Mouse (Mus musculus): Measurements from ENCODE around the gene Ppt2.

Gene Ppt2

DNA sequence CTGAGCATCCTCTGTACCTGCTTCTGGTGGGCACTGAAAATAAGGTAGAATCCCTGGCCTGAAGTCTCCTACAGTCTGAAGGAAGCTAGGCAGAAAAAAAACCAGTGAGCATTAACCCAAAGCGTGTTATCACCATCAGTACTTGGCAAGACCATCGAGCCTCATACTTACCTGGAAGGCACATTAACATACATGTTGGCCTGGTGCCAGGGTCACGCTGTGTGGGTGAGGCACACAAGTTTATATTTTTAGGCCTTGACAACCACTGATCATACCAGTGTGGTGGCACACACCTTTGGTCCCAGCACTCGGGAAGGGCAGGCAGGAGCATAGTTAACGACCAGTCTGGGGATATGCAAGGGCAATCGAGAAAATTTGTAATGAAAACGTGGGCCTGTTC lies 20.3 kb downstream of the Ppt2 start:
- DNase-seq (ENCODE audit: low spot score in 2 of 2) = no peak

DNA sequence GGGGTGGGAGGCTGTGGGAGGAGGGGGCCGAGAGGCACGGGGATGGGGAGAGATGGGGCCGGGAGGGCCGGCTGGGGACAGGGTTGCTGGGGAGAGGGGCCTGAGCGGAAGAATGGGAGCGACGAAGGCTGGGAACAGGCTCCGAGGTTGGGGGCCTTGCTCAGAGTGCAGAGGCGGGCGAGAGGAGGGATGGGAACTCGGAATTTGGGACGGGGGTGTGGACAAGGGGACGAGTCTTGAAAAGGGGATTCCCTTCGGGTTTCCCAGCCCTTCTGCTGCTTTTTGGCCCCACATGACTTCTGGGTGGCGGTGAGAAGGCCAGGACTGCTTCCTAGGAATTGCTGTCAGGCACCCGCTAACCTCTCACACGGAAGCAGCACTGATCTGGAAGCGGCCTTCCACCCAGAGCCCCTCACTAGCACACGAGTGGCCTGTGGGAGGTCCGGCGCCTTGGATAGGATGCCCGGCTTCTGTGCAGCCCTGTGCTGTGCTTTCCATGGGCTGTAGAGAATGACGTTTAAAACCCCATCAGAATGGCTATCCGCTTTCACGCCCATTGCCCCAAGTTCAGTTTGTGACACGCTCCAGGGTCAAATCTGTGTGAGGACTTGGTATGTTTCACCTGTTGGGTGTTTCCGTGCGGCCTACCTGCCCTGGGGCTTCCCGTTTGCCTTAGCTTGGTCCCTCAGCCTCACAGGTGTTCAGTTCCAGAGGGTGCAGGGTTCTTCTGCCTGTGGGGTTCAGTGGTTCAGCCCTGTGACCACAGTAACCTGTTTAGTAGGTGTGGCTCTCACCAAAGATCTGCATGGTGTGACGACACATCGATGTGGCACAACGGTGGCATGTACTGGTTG lies 21.9 kb downstream of the Ppt2 start:
- no peak for DNase-seq (ENCODE audit: low spot score in 2 of 2)

DNA sequence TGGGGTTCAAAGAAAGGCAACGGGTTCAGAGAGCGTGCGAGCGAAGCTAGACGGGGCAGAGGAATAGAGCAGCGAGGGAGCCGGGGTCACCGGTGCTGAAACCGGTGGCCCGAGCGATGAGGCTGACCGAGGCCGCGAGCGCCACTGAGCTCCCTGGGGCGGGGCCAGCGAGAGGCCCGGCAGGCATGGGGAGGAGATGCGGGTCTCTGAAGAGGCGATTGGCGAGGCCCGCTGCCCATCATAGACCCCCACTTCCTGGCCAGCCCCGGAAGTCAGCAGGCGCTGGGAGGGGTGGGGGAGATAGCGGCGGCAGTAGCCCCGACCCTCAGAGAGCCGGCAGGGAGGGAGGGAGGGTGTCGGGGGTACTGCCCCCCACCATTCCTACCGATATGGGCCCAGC lies 22.7 kb downstream of the Ppt2 start:
- DNase-seq (ENCODE audit: low spot score in 2 of 2) = peak; percentile 96 to 98

DNA sequence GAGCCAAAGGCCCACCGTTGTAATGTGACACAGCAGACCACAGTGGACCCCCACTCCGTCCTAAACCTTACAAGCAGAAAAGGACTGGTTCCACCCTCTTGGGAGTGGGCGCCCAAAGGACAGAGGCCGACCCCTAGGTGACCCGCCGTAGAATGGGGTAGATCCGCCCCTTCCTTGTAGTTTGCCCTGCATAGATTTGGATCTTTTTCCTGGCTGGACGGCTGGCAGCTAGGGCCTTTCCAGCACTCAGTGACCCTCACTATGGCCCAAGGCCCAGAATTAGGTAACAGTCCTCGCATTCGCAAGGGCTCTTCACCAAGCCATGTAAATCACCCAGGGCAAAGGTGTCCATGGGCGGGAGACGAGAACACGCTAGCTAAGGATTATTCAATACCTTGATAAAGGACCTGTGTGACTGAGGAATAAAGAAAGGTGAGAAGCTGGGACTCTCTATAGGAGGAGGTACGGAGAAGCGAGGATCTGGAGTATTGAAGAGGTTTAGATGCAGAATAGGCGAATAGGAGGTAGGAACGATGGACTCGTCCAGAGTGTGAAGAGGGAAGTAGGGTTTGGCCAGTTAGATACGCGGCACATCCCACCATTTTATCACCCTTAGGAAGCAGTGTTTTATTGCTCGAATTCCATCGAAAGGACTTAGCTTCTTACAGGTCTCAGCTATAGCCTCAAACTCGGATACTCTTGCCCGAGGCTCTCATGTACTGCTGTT lies 23.6 kb downstream of the Ppt2 start:
- DNase-seq (ENCODE audit: low spot score in 2 of 2) = no peak

DNA sequence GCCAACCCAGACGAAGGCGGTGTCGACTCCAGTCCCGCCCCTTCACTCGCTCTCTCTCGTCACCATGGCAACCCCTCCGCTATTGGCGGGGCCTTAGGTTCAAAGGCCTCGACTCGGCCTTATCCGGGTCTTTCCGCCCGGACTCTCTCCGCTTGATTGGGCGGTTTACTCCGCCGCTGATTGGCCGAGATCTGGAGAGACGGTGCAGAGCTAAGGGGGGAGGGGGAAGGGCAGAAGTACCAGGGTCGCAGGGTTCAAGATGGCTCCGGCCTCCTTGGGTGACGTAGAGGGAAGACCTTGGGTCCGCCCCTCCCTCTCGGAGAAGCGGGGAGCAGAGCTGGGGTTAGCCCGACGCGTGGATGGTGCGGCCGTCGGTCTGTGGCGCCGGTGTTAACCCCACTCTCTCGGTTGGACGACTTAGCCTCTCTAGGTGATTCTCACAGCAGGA lies 24.2 kb downstream of the Ppt2 start, which contains the start of gene Agpat1:
Gene Agpat1 (plus strand): TSS at position 202 of the 448 bp plus-strand sequence.
- peak; percentile 98 for DNase-seq (ENCODE audit: low spot score in 2 of 2)

DNA sequence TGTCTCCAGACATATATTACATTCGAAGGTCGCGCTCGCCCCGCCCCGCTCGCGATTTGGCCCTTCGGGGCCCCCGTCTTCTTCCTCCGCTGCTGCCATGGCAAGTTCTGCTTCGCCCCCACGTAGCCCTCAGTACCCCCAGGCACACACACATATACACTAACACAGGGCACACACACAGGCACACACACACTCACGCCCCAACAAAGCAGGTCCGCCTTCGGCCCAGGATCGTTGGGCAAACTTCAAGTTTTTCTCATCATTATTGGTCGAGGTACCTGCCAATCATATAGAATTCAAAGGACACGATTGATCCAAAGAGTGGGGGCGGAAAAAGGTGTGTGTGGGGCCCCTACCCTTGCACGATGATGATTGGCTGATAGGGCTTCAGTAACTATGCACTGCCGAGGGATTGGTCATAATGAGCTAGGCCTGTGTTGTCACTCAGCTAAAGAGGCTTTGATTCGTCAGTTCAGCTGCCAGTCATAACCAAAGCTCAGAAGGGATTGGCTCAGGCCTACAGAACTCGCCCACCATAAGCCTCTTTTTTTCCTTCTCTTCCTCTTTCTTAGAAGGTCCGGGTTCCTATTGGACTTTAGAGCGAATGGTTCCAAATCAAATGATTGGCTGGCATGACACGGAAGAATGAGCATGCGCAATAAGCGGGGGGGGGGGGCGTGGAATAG lies 24.8 kb downstream of the Ppt2 start, which contains the start of gene Rnf5:
Gene Rnf5 (minus strand): TSS at position 316 of the 686 bp plus-strand sequence.
- peak; percentile 99 to 100 for DNase-seq (ENCODE audit: low spot score in 2 of 2)

DNA sequence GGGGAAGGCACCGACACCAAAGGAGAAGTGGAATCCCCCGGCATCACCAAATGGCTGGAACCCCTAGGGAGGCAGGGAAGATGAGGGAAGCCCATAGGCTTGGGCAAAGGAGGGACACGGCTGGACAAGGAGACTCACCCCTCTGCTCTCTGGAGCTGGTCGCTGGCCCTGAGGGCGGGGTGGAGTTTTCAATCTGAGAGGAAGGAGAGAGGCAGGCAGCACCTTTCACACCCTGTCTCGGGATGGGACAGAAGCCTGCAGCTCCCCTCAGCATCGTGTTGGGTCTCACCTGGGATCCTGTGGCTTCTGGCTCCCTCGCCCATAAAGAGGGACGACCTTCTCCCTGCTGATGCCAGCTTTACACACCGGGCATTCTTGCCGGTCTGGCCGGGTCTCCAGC lies 26.5 kb downstream of the Ppt2 start:
- no peak for DNase-seq (ENCODE audit: low spot score in 2 of 2)

DNA sequence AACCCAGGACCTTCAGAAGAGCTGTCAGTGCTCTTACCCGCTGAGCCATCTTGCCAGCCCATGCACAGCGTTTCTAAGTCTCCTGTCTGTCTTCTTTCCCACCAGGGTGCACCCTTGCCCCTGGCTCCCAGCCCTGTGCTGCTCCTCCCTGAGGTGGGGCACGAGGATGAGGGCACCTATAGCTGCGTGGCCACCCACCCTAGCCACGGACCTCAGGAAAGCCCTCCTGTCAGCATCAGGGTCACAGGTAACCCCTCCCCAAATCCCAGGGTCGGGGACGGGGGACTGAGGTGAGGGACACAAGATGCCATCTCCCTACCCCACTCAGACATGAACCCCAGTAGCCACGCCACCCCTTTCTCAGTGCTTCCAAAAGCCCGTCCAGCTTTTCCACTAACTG lies 28.4 kb downstream of the Ppt2 start:
- DNase-seq (ENCODE audit: low spot score in 2 of 2) = no peak

DNA sequence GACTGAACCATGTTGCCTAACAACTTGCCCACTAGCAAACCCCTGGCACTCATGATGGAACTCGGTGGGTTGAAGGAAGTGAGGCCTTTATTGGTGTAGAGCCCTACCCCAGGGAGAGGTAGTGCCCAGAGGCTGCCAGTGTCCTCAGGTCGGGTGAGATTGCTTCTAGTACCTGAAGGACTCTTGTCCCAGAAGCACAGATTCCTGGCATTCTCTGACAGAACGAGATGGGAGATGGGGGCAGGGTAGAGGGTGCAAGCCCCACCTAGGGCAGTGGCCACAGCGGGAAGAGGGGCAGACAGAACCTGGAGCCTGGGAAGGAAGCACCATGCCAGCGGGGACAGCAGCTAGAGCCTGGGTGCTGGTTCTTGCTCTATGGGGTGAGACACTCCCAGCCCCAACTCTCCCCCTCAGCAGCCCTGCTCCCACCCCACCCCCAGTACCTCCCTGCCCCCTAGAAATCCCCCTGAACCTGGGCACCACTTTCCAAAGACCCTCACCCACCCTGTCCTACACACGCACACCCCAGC lies 30.7 kb downstream of the Ppt2 start, which contains the start of gene Ager:
Gene Ager (plus strand): TSS at position 297 of the 530 bp plus-strand sequence.
- DNase-seq (ENCODE audit: low spot score in 2 of 2) = peak in 1 of 2 experiments; percentile 17

DNA sequence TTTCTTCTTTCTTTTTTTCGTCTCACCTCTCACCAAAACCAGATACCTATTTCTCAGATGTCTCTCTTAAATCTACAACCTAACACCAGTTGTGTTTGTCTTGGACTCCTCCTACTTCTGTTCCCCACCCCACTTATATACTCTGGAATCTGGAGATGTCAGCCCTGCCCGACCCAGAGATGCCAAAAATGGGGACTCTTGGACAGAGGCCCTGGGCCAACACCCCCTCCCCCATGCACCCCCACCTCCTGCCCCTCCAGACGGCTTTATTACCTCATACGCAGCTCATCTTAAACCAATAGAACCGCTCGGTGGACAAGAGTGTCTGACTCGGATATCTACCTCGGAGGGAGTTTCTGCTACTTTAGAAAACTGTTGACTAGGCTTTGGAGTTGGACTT lies 32.2 kb downstream of the Ppt2 start:
- DNase-seq (ENCODE audit: low spot score in 2 of 2) = no peak

DNA sequence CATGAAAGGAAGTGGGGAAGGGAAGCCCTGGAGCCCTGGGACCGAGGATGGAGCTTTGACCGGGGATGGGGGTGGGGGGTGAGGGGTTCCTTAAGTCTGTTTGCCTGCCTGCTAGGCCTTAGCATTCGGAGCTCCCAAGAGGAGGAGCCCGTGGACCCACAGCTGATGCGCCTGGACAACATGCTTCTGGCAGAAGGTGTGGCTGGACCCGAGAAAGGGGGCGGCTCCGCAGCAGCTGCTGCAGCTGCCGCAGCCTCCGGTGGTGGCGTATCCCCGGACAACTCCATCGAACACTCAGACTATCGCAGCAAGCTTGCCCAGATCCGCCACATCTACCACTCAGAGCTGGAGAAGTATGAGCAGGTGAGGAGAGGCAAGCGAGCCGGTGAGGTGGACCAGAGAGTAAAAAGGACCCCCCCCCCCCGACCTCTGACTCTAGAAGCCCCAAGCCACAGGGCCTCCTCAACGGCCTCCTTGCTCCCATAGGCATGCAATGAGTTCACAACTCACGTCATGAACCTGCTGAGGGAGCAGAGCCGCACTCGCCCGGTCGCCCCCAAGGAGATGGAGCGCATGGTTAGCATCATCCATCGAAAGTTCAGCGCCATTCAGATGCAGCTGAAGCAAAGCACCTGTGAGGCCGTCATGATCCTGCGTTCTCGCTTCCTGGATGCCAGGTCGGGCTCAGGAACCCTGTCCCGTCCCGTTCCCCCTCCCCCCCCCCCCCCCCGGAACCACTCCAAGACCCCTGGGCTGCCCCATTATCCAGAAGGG lies 34.4 kb downstream of the Ppt2 start:
- peak in 1 of 2 experiments; percentile 27 for DNase-seq (ENCODE audit: low spot score in 2 of 2)

DNA sequence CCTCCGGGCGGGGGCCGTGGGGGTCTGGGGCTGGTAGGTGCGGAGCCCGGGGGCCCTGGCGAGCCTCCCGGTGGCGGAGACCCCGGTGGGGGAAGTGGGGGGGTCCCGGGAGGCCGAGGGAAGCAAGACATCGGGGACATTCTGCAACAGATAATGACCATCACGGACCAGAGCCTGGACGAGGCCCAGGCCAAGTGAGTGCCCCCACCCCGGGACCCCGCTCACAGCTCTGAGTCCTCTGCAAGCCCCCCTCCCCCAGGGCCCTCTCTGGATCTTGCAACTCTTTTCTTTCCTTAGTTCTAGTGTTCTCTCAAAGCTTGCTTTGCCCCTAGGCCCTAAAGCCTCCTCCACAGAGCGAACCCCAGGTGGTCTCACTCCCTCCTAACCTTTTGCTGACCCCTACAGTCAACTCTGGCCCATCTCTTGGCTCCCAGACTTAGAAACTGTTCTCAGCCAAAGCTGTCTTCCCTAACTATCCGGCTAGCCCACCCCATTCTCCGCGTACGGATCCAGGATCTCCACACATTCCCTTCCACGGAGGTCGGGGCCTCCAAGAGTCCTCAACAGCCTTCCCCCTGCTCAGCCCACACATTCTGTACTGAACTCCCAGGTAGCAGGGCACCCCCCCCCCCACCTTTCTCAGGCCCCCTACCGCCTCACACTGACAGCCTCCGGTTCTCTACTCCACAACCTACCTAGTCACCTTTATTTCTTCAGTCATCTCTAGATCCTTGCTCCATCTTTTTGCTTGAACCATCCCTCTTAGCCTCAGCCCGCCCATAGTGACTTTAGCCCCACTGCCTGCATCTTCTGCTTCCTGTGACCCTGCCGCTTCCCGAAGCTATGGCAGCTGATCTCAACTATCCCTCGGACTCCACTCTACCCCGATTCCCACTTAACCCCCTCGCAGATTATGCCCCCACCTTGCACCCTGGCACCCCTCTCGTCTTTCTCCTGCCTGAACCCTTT lies 35.4 kb downstream of the Ppt2 start:
- peak in 1 of 2 experiments; percentile 44 for DNase-seq (ENCODE audit: low spot score in 2 of 2)

DNA sequence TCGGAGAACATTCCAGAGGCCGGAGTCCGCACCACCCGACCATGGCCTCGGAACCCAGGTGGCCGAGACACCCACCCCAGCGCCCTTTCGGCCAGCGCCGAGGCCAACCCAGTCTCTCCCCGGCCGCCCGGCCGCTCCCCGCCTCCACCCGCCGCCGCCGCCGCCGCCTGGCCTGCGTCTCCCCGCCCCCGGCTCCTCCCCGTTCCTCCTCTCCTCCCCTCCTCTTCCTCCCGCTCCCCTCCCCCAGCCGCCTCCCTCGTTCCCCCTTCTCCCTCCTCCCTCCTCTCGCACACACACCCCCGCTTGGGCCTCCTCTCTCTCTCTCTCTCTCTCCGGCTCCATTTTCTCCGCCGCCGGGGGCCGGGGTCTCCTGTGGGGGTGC lies 36.3 kb downstream of the Ppt2 start:
- DNase-seq (ENCODE audit: low spot score in 2 of 2) = peak in 1 of 2 experiments; percentile 84

DNA sequence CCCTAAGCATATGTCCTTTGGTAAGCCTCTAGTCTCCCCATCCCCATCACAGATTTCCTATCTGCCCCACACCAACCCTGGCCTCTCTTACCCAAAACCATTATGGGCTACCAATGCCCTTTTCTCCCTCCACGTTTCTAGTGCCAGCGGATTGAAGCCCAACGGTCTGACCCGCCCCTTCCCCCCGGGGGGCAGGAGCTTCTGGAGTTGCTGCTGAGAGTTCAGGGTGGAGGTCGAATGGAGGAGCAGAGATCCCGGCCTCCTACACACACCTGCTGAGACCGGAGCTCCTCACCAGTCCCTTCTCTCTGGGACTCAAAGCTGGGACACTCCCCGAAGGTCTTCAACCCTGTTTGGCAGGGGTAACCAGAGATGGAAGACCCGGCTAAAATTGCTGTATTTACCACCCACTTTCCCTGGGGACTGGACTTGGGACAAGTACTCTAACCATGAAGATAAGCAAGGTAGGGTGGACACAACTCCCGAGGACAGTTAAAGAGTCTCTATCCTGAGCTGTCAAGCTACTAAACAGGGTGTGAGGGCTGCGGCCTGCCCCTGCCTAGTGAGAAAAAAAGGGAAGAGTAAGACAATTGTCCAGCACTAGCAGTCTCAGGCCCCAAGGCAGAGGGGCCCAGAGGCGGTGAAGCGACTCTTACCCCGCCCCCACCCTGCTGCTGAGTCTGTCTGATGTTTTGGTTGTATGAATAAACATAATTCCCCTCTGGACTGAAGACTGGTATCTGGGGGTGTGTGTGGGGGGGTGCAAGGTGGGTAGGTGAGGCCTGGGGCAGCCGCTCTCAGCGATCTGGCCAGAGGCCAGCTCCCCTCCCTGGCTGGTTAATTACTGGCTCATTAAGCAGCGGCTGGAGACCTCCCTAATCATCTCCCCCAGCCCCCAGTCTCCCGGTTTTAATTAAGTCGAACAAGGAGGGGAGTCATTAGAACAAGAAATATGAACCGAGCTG lies 37.0 kb downstream of the Ppt2 start, which contains the start of gene Pbx2:
Gene Pbx2 (plus strand): TSS at position 238 of the 965 bp plus-strand sequence.
- peak in 1 of 2 experiments; percentile 33 for DNase-seq (ENCODE audit: low spot score in 2 of 2)

DNA sequence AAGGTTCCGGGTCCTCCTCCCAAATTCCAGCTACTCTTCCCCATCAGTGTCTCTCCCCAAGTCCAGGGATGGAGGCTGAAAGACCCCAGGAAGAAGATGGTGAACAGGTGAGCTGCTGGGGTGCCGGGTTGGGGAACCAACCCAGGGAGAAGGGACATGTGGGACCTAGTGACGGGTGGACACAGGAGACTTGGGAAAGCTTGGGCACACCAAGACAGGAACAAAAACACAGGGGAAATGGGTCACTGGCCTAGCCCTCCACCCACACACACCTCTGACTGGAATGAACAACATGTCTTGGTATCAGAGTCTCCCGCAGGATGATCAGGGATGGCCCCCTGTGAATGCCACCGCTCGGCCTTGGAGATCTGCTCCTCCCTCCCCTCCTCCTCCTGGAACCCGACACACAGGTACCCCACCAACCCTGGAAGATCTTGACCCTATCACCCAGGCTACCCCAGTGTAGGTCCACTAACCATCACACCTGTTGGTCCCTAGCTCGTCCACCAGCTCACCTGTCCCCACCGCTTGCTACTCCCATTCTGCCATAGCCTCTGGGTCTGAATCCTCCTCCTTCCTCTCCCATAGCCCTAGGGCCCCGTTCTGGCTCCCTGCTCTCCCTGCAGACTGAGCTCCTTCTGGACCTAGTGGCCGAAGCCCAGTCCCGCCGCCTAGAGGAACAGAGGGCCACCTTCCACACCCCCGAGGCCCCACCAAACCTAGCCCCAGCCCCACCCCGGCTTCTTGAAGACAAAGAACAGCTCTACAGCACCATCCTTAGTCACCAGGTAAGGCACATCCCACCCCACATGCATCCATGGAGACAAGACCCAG lies 37.9 kb downstream of the Ppt2 start:
- DNase-seq (ENCODE audit: low spot score in 2 of 2) = peak in 1 of 2 experiments; percentile 18

DNA sequence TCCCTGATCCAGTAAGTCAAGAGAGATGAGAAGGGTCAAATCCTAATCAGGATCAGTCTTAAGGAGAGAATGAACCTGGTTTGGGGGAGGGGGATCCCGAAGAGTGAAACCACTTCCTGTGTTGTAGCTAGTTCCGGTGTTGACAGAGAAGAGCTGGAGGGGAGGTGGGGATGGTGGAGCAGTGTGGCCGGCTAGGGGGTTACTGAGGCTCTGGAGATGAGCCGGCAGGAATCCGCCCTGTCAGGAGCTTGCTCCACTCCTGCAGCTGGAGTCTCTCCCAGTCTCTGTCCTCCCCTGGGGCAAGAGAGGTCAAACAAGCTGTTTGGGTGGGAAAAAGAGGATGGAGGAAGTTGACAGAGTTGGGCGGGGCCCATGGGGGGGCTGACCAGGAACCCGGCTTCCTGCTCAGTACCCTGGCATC lies 38.6 kb downstream of the Ppt2 start, which contains the start of gene Gpsm3:
Gene Gpsm3 (plus strand): TSS at position 126 of the 421 bp plus-strand sequence.
- DNase-seq (ENCODE audit: low spot score in 2 of 2) = peak in 1 of 2 experiments; percentile 44

DNA sequence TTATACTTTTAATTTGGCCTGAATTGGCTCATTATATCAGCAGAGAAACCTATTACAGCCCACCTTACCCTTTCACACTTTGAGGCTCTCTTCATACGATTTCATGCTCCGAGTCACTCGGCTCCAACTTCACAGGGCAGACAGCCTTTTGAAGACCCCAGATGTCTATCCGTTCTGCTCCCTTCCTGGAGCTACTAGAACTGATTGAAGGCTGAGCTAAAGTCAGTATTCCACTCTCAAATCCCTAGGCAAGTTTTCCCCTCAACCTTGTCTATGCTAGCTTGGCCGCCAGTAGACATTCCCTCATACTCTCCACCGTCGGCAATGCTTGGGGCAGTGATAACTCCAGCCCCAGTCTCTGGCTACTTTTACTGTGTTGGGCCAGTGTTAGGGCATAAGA lies 39.1 kb downstream of the Ppt2 start:
- DNase-seq (ENCODE audit: low spot score in 2 of 2) = no peak

All from frontal cortex, postnatal 10 days (tissue).